Mouse (Mus musculus) G1E (cell line): ENCODE results near the gene Gm10203.

Experiments used
- CTCF ChIP-seq: IDR thresholded peaks from 2 replicates; pipeline ENCODE4 v1.5.1; 2012; ENCODE audit warnings: low read depth, low read length, inconsistent platforms, mixed read lengths
- GATA1 ChIP-seq: IDR thresholded peaks from 2 replicates; pipeline ENCODE4 v1.6.1; 2012; ENCODE audit warnings: borderline replicate concordance, low read length, inconsistent platforms, mixed read lengths
- POLR2AphosphoS5 ChIP-seq: IDR thresholded peaks from 2 replicates; pipeline ENCODE4 v1.6.1; 2012; ENCODE audit warnings: low read depth, low read length, inconsistent platforms; ENCODE audit not compliant: insufficient replicate concordance

- no peak for TF ChIP-seq CTCF
- TF ChIP-seq POLR2AphosphoS5, result no peak
- TF ChIP-seq GATA1, result no peak
These were observed 22.1 kb downstream of the Gm10203 start for GRCm38 (mm10) chr6:149152119-149152518.
